Mouse (Mus musculus) cerebellum, adult 2 months (tissue): Measurements from ENCODE around the gene Olfr922.

ENCODE experiments used
- CTCF ChIP-seq: fragments of 200-500 bp; IDR thresholded peaks from 2 replicates; pipeline ENCODE4 v1.5.1; 2011; ENCODE audit warnings: low read depth, mild to moderate bottlenecking, control low read depth, low read length, moderate library complexity, borderline replicate concordance; ENCODE audit not compliant: insufficient read depth
- POLR2A ChIP-seq: fragments of 200-500 bp; IDR thresholded peaks from 2 replicates; pipeline ENCODE4 v1.6.1; 2011; ENCODE audit warnings: low read length, control low read depth, borderline replicate concordance; ENCODE audit not compliant: insufficient read depth

- TF ChIP-seq CTCF (no peak), POLR2A (no peak)
These were observed 40.3 kb downstream of the Olfr922 start, which contains the start of gene Olfr26 for GRCm38 (mm10) chr9:38854760-38855159.
